Mouse (Mus musculus): ENCODE results near the gene Rbbp9. TPM values are rescaled to one million over a fixed set of nuclear protein-coding genes. Genes with fewer than 3 reads are reported as not detected.
"Not testable (repeated sequence)": the region's sequence is repeated elsewhere in the genome, so short reads cannot be mapped to it uniquely, and the experiment has no call there.

Gene Rbbp9
- total RNA-seq (2015) (7.6 and 10.9 TPM in 2 replicates), total RNA-seq (2017) (4.5 and 8.0 TPM in 2 replicates)

- ATAC-seq (ENCODE audit: poor library complexity, severe bottlenecking), result peak; percentile 82
Measured at GRCm38 (mm10) chr2:144550529-144550928, at the start of gene Rbbp9. Gene Rbbp9, minus strand, starts transcription at chr2:144550869.

GRCm38 (mm10) chr2:144599831-144600687 is 49.4 kb upstream of the Rbbp9 start, which contains the start of gene Dtd1:
Gene Dtd1, plus strand, starts transcription at chr2:144599897.
- peak; percentile 98 for ATAC-seq (ENCODE audit: poor library complexity, severe bottlenecking)

GRCm38 (mm10) chr2:144598006-144598405 is 47.3 kb upstream of the Rbbp9 start:
- no peak for ATAC-seq (ENCODE audit: poor library complexity, severe bottlenecking)

GRCm38 (mm10) chr2:144593951-144594651 is 43.4 kb upstream of the Rbbp9 start, which contains the start of gene Smim26:
Gene Smim26, plus strand, starts transcription at chr2:144594054.
- ATAC-seq (ENCODE audit: poor library complexity, severe bottlenecking), result peak; percentile 98

- not testable (repeated sequence) for ATAC-seq (ENCODE audit: poor library complexity, severe bottlenecking)
Measured at GRCm38 (mm10) chr2:144593036-144593435, 42.4 kb upstream of the Rbbp9 start.

GRCm38 (mm10) chr2:144588723-144589122 is 38.1 kb upstream of the Rbbp9 start:
- ATAC-seq (ENCODE audit: poor library complexity, severe bottlenecking), result no peak

GRCm38 (mm10) chr2:144555820-144556552 is 5.3 kb upstream of the Rbbp9 start, which contains the start of gene Sec23b:
Gene Sec23b, plus strand, starts transcription at chr2:144556229.
- peak; percentile 92 for ATAC-seq (ENCODE audit: poor library complexity, severe bottlenecking)

- peak; percentile 19 for ATAC-seq (ENCODE audit: poor library complexity, severe bottlenecking)
Measured at GRCm38 (mm10) chr2:144555286-144555819, 4.7 kb upstream of the Rbbp9 start.

- ATAC-seq (ENCODE audit: poor library complexity, severe bottlenecking), result no peak
Measured at GRCm38 (mm10) chr2:144553905-144554304, 3.2 kb upstream of the Rbbp9 start.

- ATAC-seq (ENCODE audit: poor library complexity, severe bottlenecking), result no peak
Measured at GRCm38 (mm10) chr2:144547559-144547958, 3.1 kb downstream of the Rbbp9 start.

- no peak for ATAC-seq (ENCODE audit: poor library complexity, severe bottlenecking)
Measured at GRCm38 (mm10) chr2:144545481-144545880, 5.2 kb downstream of the Rbbp9 start.

GRCm38 (mm10) chr2:144545061-144545460 is 5.6 kb downstream of the Rbbp9 start:
- ATAC-seq (ENCODE audit: poor library complexity, severe bottlenecking), result no peak

- ATAC-seq (ENCODE audit: poor library complexity, severe bottlenecking), result no peak
Measured at GRCm38 (mm10) chr2:144544630-144545029, 6.0 kb downstream of the Rbbp9 start.

- no peak for ATAC-seq (ENCODE audit: poor library complexity, severe bottlenecking)
Measured at GRCm38 (mm10) chr2:144543670-144544069, 7.0 kb downstream of the Rbbp9 start.

- no peak for ATAC-seq (ENCODE audit: poor library complexity, severe bottlenecking)
Measured at GRCm38 (mm10) chr2:144541246-144541645, 9.4 kb downstream of the Rbbp9 start.

GRCm38 (mm10) chr2:144537123-144537522 is 13.5 kb downstream of the Rbbp9 start:
- ATAC-seq (ENCODE audit: poor library complexity, severe bottlenecking), result no peak

GRCm38 (mm10) chr2:144527821-144528174 is 22.9 kb downstream of the Rbbp9 start:
- ATAC-seq (ENCODE audit: poor library complexity, severe bottlenecking), result peak; percentile 39

GRCm38 (mm10) chr2:144526981-144527820 is 23.5 kb downstream of the Rbbp9 start, which contains the start of the genes Dzank1 and Polr3f:
Gene Dzank1, minus strand, starts transcription at chr2:144527414.
Gene Polr3f, plus strand, starts transcription at chr2:144527718.
- ATAC-seq (ENCODE audit: poor library complexity, severe bottlenecking), result peak; percentile 96

- ATAC-seq (ENCODE audit: poor library complexity, severe bottlenecking), result no peak
Measured at GRCm38 (mm10) chr2:144525856-144526255, 24.8 kb downstream of the Rbbp9 start.

- no peak for ATAC-seq (ENCODE audit: poor library complexity, severe bottlenecking)
Measured at GRCm38 (mm10) chr2:144519772-144520171, 30.9 kb downstream of the Rbbp9 start.
